Mouse (Mus musculus): ENCODE measurements around the gene Relb. TPM values are rescaled to one million over a fixed set of nuclear protein-coding genes. Genes with fewer than 3 reads are reported as not detected.

Gene Relb
- polyA plus RNA-seq, 1 experiment from 2014 or later: 6.1 TPM

- peaks cover 27% of the 10 kb centered on the region for H3K4me1 ChIP-seq (ENCODE audit: control insufficient read depth, insufficient read depth, low read length)
- no peaks in the 10 kb centered on the region for H3K27me3 ChIP-seq (ENCODE audit: control insufficient read depth, insufficient read depth, low read depth, low read length)
- H3K9ac ChIP-seq (ENCODE audit: low read depth, low read length): peak within 1 kb of the TSS; percentile 95
- H3K4me3 ChIP-seq (ENCODE audit: low read depth, low read length): peak within 1 kb of the TSS; percentile 80
- WGBS: 1% methylated on average over 56 of the region's 57 CpGs
- peak; percentile 91 for ATAC-seq
- peak within 1 kb of the TSS; percentile 66 for H3K4me2 ChIP-seq (ENCODE audit: low read length)
- H3K9me3 ChIP-seq (replicated peaks; ENCODE audit: control insufficient read depth, low read length, poor library complexity, severe bottlenecking): no peaks in the 10 kb centered on the region
- H3K27ac ChIP-seq (ENCODE audit: low read length): peak within 1 kb of the TSS; percentile 75
- H3K36me3 ChIP-seq (ENCODE audit: control insufficient read depth, insufficient read depth, low read length): peaks cover 7% of the 10 kb centered on the region
Observed at GRCm38 (mm10) chr7:19603849-19604605, 25.2 kb downstream of the Relb start, which contains the start of gene Clasrp. Gene Clasrp, minus strand, starts transcription at chr7:19604486.

GRCm38 (mm10) chr7:19603055-19603454 is 26.2 kb downstream of the Relb start:
- H3K4me3 ChIP-seq (ENCODE audit: low read depth, low read length): peak overlapping the region; percentile 80
- ATAC-seq: no peak
- H3K4me1 ChIP-seq (ENCODE audit: control insufficient read depth, insufficient read depth, low read length): peaks cover 27% of the 10 kb centered on the region
- H3K9ac ChIP-seq (ENCODE audit: low read depth, low read length): no peak overlapping the region
- no peaks in the 10 kb centered on the region for H3K9me3 ChIP-seq (replicated peaks; ENCODE audit: control insufficient read depth, low read length, poor library complexity, severe bottlenecking)
- H3K4me2 ChIP-seq (ENCODE audit: low read length): peak overlapping the region; percentile 66
- peaks cover 7% of the 10 kb centered on the region for H3K36me3 ChIP-seq (ENCODE audit: control insufficient read depth, insufficient read depth, low read length)
- WGBS: 90% methylated on average over 12 of the region's 12 CpGs
- H3K27me3 ChIP-seq (ENCODE audit: control insufficient read depth, insufficient read depth, low read depth, low read length): no peaks in the 10 kb centered on the region
- H3K27ac ChIP-seq (ENCODE audit: low read length): no peak overlapping the region

GRCm38 (mm10) chr7:19600562-19600961 is 28.7 kb downstream of the Relb start:
- H3K4me2 ChIP-seq (ENCODE audit: low read length): no peak overlapping the region
- no peaks in the 10 kb centered on the region for H3K27me3 ChIP-seq (ENCODE audit: control insufficient read depth, insufficient read depth, low read depth, low read length)
- peak; percentile 57 for ATAC-seq
- WGBS: 53% methylated on average over 5 of the region's 5 CpGs
- peaks cover 27% of the 10 kb centered on the region for H3K4me1 ChIP-seq (ENCODE audit: control insufficient read depth, insufficient read depth, low read length)
- no peak overlapping the region for H3K9ac ChIP-seq (ENCODE audit: low read depth, low read length)
- peaks cover 7% of the 10 kb centered on the region for H3K36me3 ChIP-seq (ENCODE audit: control insufficient read depth, insufficient read depth, low read length)
- H3K9me3 ChIP-seq (replicated peaks; ENCODE audit: control insufficient read depth, low read length, poor library complexity, severe bottlenecking): no peaks in the 10 kb centered on the region
- H3K4me3 ChIP-seq (ENCODE audit: low read depth, low read length): no peak overlapping the region
- H3K27ac ChIP-seq (ENCODE audit: low read length): peak overlapping the region; percentile 60; the same call in 1 of the 2 replicates

- Histone ChIP-seq H3K9me3 (replicated peaks; ENCODE audit: control insufficient read depth, low read length, poor library complexity, severe bottlenecking) (no peaks in the 10 kb centered on the region), H3K27me3 (ENCODE audit: control insufficient read depth, insufficient read depth, low read depth, low read length) (no peaks in the 10 kb centered on the region), H3K9ac (ENCODE audit: low read depth, low read length) (no peak overlapping the region), H3K4me2 (ENCODE audit: low read length) (no peak overlapping the region), H3K4me1 (ENCODE audit: control insufficient read depth, insufficient read depth, low read length) (no peaks in the 10 kb centered on the region), H3K36me3 (ENCODE audit: control insufficient read depth, insufficient read depth, low read length) (peaks cover 52% of the 10 kb centered on the region), H3K4me3 (ENCODE audit: low read depth, low read length) (no peak overlapping the region), H3K27ac (ENCODE audit: low read length) (no peak overlapping the region)
- no peak for ATAC-seq
- WGBS: 95% methylated on average over 10 of the region's 10 CpGs
Observed at GRCm38 (mm10) chr7:19593061-19593730, 36.0 kb downstream of the Relb start.

GRCm38 (mm10) chr7:19589917-19590316 is 39.3 kb downstream of the Relb start:
- peak; percentile 52 for ATAC-seq
- Histone ChIP-seq H3K9me3 (replicated peaks; ENCODE audit: control insufficient read depth, low read length, poor library complexity, severe bottlenecking) (no peaks in the 10 kb centered on the region), H3K9ac (ENCODE audit: low read depth, low read length) (no peak overlapping the region), H3K4me1 (ENCODE audit: control insufficient read depth, insufficient read depth, low read length) (no peaks in the 10 kb centered on the region), H3K4me2 (ENCODE audit: low read length) (no peak overlapping the region), H3K27ac (ENCODE audit: low read length) (no peak overlapping the region), H3K36me3 (ENCODE audit: control insufficient read depth, insufficient read depth, low read length) (peaks cover 74% of the 10 kb centered on the region), H3K27me3 (ENCODE audit: control insufficient read depth, insufficient read depth, low read depth, low read length) (no peaks in the 10 kb centered on the region), H3K4me3 (ENCODE audit: low read depth, low read length) (no peak overlapping the region)
- 54% methylated on average over 3 of the region's 3 CpGs for WGBS

GRCm38 (mm10) chr7:19589207-19589606 is 40.0 kb downstream of the Relb start:
- Histone ChIP-seq H3K36me3 (ENCODE audit: control insufficient read depth, insufficient read depth, low read length) (peaks cover 79% of the 10 kb centered on the region), H3K9ac (ENCODE audit: low read depth, low read length) (no peak overlapping the region), H3K27ac (ENCODE audit: low read length) (no peak overlapping the region), H3K4me2 (ENCODE audit: low read length) (no peak overlapping the region), H3K4me1 (ENCODE audit: control insufficient read depth, insufficient read depth, low read length) (no peaks in the 10 kb centered on the region), H3K27me3 (ENCODE audit: control insufficient read depth, insufficient read depth, low read depth, low read length) (no peaks in the 10 kb centered on the region), H3K4me3 (ENCODE audit: low read depth, low read length) (no peak overlapping the region), H3K9me3 (replicated peaks; ENCODE audit: control insufficient read depth, low read length, poor library complexity, severe bottlenecking) (no peaks in the 10 kb centered on the region)
- WGBS: 50% methylated on average over 3 of the region's 3 CpGs
- no peak for ATAC-seq

GRCm38 (mm10) chr7:19586269-19586668 is 43.0 kb downstream of the Relb start:
- H3K27me3 ChIP-seq (ENCODE audit: control insufficient read depth, insufficient read depth, low read depth, low read length): no peaks in the 10 kb centered on the region
- WGBS: 80% methylated on average over 45 of the region's 46 CpGs
- ATAC-seq: no peak

GRCm38 (mm10) chr7:19580634-19581033 is 48.6 kb downstream of the Relb start:
- Histone ChIP-seq H3K4me3 (ENCODE audit: low read depth, low read length) (no peak overlapping the region), H3K27ac (ENCODE audit: low read length) (no peak overlapping the region), H3K4me2 (ENCODE audit: low read length) (no peak overlapping the region), H3K9me3 (replicated peaks; ENCODE audit: control insufficient read depth, low read length, poor library complexity, severe bottlenecking) (no peaks in the 10 kb centered on the region), H3K4me1 (ENCODE audit: control insufficient read depth, insufficient read depth, low read length) (peaks cover 8% of the 10 kb centered on the region), H3K9ac (ENCODE audit: low read depth, low read length) (no peak overlapping the region), H3K36me3 (ENCODE audit: control insufficient read depth, insufficient read depth, low read length) (peaks cover 41% of the 10 kb centered on the region), H3K27me3 (ENCODE audit: control insufficient read depth, insufficient read depth, low read depth, low read length) (peaks cover 38% of the 10 kb centered on the region)
- 91% methylated on average over 8 of the region's 8 CpGs for WGBS
- no peak for ATAC-seq

More at GRCm38 (mm10) chr7:19586269-19586668, 43.0 kb downstream of the Relb start:
- Histone ChIP-seq H3K9ac (ENCODE audit: low read depth, low read length) (no peak overlapping the region), H3K9me3 (replicated peaks; ENCODE audit: control insufficient read depth, low read length, poor library complexity, severe bottlenecking) (no peaks in the 10 kb centered on the region), H3K36me3 (ENCODE audit: control insufficient read depth, insufficient read depth, low read length) (peaks cover 79% of the 10 kb centered on the region), H3K4me3 (ENCODE audit: low read depth, low read length) (no peak overlapping the region), H3K4me1 (ENCODE audit: control insufficient read depth, insufficient read depth, low read length) (no peaks in the 10 kb centered on the region), H3K4me2 (ENCODE audit: low read length) (no peak overlapping the region), H3K27ac (ENCODE audit: low read length) (no peak overlapping the region)

GRCm38 (mm10) chr7:19579751-19580150 is 49.5 kb downstream of the Relb start:
- no peak overlapping the region for H3K27ac ChIP-seq (ENCODE audit: low read length)
- H3K4me1 ChIP-seq (ENCODE audit: control insufficient read depth, insufficient read depth, low read length): peaks cover 8% of the 10 kb centered on the region
- no peak overlapping the region for H3K9ac ChIP-seq (ENCODE audit: low read depth, low read length)
- no peak for ATAC-seq
- peaks cover 42% of the 10 kb centered on the region for H3K27me3 ChIP-seq (ENCODE audit: control insufficient read depth, insufficient read depth, low read depth, low read length)
- H3K36me3 ChIP-seq (ENCODE audit: control insufficient read depth, insufficient read depth, low read length): peaks cover 38% of the 10 kb centered on the region
- H3K4me2 ChIP-seq (ENCODE audit: low read length): no peak overlapping the region
- H3K4me3 ChIP-seq (ENCODE audit: low read depth, low read length): no peak overlapping the region
- 86% methylated on average over 10 of the region's 10 CpGs for WGBS
- H3K9me3 ChIP-seq (replicated peaks; ENCODE audit: control insufficient read depth, low read length, poor library complexity, severe bottlenecking): no peaks in the 10 kb centered on the region
